Mouse (Mus musculus) left cerebral cortex, adult 9 months (tissue): ENCODE data around the gene Ccdc125.

Experiments used
- DNase-seq, 2 experiments: peaks; one replicate each; pipeline ENCODE4 v3.0.0; 2022; ENCODE audit warnings: low spot score in 2 of 2

Ccdc125 gene

GRCm38 (mm10) chr13:100669291-100670022 lies at the start of gene Ccdc125:
TSS of gene Ccdc125 (plus strand) at chr13:100669717.
- DNase-seq, result no peak

- DNase-seq, result no peak
Observed at GRCm38 (mm10) chr13:100622241-100622640, 47.3 kb upstream of the Ccdc125 start.

- no peak for DNase-seq
Observed at GRCm38 (mm10) chr13:100634106-100634691, 35.3 kb upstream of the Ccdc125 start.

GRCm38 (mm10) chr13:100642471-100643209 lies 26.9 kb upstream of the Ccdc125 start:
- DNase-seq, result no peak

- no peak for DNase-seq
Observed at GRCm38 (mm10) chr13:100648223-100648622, 21.3 kb upstream of the Ccdc125 start.

GRCm38 (mm10) chr13:100650550-100651438 lies 18.7 kb upstream of the Ccdc125 start, which contains the start of the genes Ak6 and Rad17:
TSS of gene Ak6 (plus strand) at chr13:100650979.
TSS of gene Rad17 (minus strand) at chr13:100651051.
- DNase-seq, result peak; percentile 82 to 92

- DNase-seq, result no peak
Observed at GRCm38 (mm10) chr13:100651439-100652186, 17.9 kb upstream of the Ccdc125 start, which contains the start of gene Taf9. TSS of gene Taf9 (plus strand) at chr13:100651579.

GRCm38 (mm10) chr13:100658091-100658490 lies 11.4 kb upstream of the Ccdc125 start:
- DNase-seq, result no peak

GRCm38 (mm10) chr13:100659864-100660456 lies 9.6 kb upstream of the Ccdc125 start:
- peak in 1 of 2 experiments; percentile 33 for DNase-seq

GRCm38 (mm10) chr13:100670181-100670741 lies 744 bp downstream of the Ccdc125 start:
- no peak for DNase-seq

- DNase-seq, result no peak
Observed at GRCm38 (mm10) chr13:100675936-100676635, 6.6 kb downstream of the Ccdc125 start.

GRCm38 (mm10) chr13:100681615-100682014 lies 12.1 kb downstream of the Ccdc125 start:
- DNase-seq, result no peak

GRCm38 (mm10) chr13:100682837-100683236 lies 13.3 kb downstream of the Ccdc125 start:
- no peak for DNase-seq

GRCm38 (mm10) chr13:100684355-100684754 lies 14.8 kb downstream of the Ccdc125 start:
- no peak for DNase-seq

- DNase-seq, result no peak
Observed at GRCm38 (mm10) chr13:100687513-100687912, 18.0 kb downstream of the Ccdc125 start.

- DNase-seq, result no peak
Observed at GRCm38 (mm10) chr13:100697541-100697940, 28.0 kb downstream of the Ccdc125 start.

- DNase-seq, result no peak
Observed at GRCm38 (mm10) chr13:100698866-100699265, 29.3 kb downstream of the Ccdc125 start.

GRCm38 (mm10) chr13:100703468-100703867 lies 34.0 kb downstream of the Ccdc125 start:
- DNase-seq, result no peak

- no peak for DNase-seq
Observed at GRCm38 (mm10) chr13:100706206-100706605, 36.7 kb downstream of the Ccdc125 start.
